Mouse (Mus musculus) liver, adult 2 months (tissue): Measurements from ENCODE around the gene Arhgef38.

Source experiments
- CTCF ChIP-seq: fragments of 200-500 bp; IDR thresholded peaks from 2 replicates; pipeline ENCODE4 v1.5.1; 2011; ENCODE audit warnings: low read depth, low read length, control low read depth
- POLR2A ChIP-seq: fragments of 200-500 bp; IDR thresholded peaks from 2 replicates; pipeline ENCODE4 v1.6.1; 2011; ENCODE audit warnings: low read length, control low read depth; ENCODE audit not compliant: insufficient read depth; ENCODE audit errors: extremely low read depth

GRCm38 (mm10) chr3:133215198-133215819 is 19.4 kb downstream of the Arhgef38 start:
- no peak for TF ChIP-seq CTCF
- TF ChIP-seq POLR2A: no peak
